Mouse (Mus musculus): ENCODE data around the gene Cdkl1. TPM values are rescaled to one million over a fixed set of nuclear protein-coding genes. Genes with fewer than 3 reads are reported as not detected.

Gene Cdkl1
- polyA plus RNA-seq, 1 experiment from 2014 or later = 3.8 TPM

GRCm38 (mm10) chr12:69759267-69759885 lies 31.7 kb downstream of the Cdkl1 start:
- Histone ChIP-seq H3K4me2 (peak overlapping the region; percentile 84), H3K4me1 (ENCODE audit: control insufficient read depth, insufficient read depth, low read length) (peaks cover 14% of the 10 kb centered on the region), H3K9me3 (replicated peaks; ENCODE audit: control insufficient read depth, low read length) (no peaks in the 10 kb centered on the region), H3K27me3 (ENCODE audit: control insufficient read depth, insufficient read depth, low read length) (no peaks in the 10 kb centered on the region), H3K9ac (ENCODE audit: low read depth, low read length) (peak overlapping the region; percentile 76; the same call in 1 of the 2 replicates), H3K27ac (ENCODE audit: low read depth, low read length) (peak overlapping the region; percentile 96), H3K4me3 (ENCODE audit: low read depth, low read length) (peak overlapping the region; percentile 38; the same call in 1 of the 2 replicates), H3K36me3 (ENCODE audit: control insufficient read depth, insufficient read depth, low read length) (no peaks in the 10 kb centered on the region)
- 12% methylated on average over 7 of the region's 7 CpGs for WGBS (ENCODE audit: insufficient replicate concordance)
- peak; percentile 72 for ATAC-seq (replicated peaks; ENCODE audit: insufficient number of reproducible peaks, low FRiP score, low TSS enrichment)

DNA sequence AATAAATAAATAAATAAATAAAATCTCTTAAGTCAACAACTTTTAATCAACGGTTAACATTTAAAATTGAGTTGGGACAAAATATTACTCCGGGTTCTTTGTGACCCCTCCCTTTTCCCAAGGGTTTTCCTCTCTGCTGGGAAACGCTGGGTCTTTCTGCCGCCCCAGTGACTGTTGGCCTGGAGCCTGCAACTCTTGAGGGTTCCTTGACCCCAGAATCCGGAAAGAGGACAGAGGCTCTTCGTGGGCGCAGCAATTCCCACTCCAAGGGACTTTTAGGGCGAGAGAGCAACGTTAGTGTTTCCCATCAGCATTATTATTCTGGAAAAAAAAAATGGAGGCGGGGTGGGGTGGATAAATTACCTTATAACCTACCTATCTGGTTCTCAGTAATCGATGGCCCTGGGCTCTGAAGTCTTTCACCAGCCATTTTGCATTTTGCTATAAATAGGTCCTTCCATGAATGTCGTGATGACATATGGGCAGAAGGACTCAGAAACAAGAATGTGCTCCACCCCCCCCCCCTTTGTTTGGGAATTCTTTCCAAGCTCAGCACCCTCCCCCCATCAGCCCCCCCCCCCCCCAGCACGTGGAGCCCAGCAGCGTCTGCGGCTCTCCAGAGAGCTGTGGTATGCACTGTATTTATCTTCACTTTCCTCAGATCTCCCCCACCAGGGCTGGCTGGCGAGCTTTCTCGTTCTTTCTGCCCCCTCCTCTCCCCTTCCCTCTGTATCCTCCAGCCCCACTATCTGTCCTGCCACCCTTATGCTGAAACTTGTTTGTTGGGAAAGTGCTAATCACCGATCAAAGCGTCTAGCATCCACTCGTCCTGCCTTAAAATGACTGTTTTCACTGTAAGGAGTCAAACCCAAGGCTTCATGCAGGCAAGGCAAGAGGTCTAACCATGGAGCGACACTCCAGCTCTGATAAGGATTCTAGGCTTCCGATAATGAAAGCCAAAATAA lies 32.6 kb downstream of the Cdkl1 start:
- Histone ChIP-seq H3K36me3 (ENCODE audit: control insufficient read depth, insufficient read depth, low read length) (no peaks in the 10 kb centered on the region), H3K9me3 (replicated peaks; ENCODE audit: control insufficient read depth, low read length) (no peaks in the 10 kb centered on the region), H3K9ac (ENCODE audit: low read depth, low read length) (peak overlapping the region; percentile 76), H3K4me1 (ENCODE audit: control insufficient read depth, insufficient read depth, low read length) (peaks cover 14% of the 10 kb centered on the region), H3K27me3 (ENCODE audit: control insufficient read depth, insufficient read depth, low read length) (no peaks in the 10 kb centered on the region), H3K4me3 (ENCODE audit: low read depth, low read length) (peak overlapping the region; percentile 38), H3K27ac (ENCODE audit: low read depth, low read length) (peak overlapping the region; percentile 96), H3K4me2 (peak overlapping the region; percentile 84)
- WGBS (ENCODE audit: insufficient replicate concordance) = 2% methylated on average over 22 of the region's 22 CpGs
- peak; percentile 54 for ATAC-seq (replicated peaks; ENCODE audit: insufficient number of reproducible peaks, low FRiP score, low TSS enrichment)

DNA sequence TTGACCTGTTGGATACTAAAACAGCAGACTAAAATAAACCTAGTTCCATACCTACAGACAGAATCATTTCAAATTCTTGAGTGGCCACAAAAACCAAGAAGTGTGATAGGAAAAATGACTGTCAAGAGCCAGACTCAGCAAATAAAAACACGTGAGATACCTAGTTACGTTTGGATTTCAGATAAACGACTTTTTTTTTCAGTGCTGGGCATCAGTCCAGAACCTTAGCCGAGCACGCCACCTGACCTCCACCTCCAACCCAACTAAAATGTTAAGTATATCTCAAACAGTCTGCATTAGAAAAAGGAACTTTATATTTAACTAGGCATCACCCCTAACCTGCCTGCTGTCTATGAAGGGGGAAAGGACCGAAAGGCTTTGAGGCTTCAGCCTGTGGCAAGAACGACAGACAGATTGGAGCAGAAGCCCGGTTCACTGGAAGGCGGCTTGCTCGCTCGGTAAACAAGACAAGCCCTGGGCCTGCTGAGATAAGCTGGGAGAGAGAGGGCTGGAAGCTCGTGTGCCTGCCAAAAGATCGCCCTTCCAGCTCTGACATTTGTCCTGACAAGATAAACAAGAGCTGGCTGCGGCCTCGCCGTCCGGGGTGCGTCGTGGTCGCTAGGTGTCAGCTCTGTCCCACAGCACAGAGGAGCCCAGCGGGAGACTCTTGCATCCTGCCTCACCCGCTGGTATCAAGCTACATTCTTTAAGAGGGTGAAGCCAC lies 33.5 kb downstream of the Cdkl1 start:
- peak overlapping the region; percentile 84 for H3K4me2 ChIP-seq
- H3K9ac ChIP-seq (ENCODE audit: low read depth, low read length) = peak overlapping the region; percentile 60
- no peaks in the 10 kb centered on the region for H3K36me3 ChIP-seq (ENCODE audit: control insufficient read depth, insufficient read depth, low read length)
- whole genome bisulfite sequencing (ENCODE audit: insufficient replicate concordance) = 2% methylated on average over 22 of the region's 22 CpGs
- peak overlapping the region; percentile 96 for H3K27ac ChIP-seq (ENCODE audit: low read depth, low read length)
- H3K9me3 ChIP-seq (replicated peaks; ENCODE audit: control insufficient read depth, low read length) = no peaks in the 10 kb centered on the region
- peak; percentile 88 for ATAC-seq (replicated peaks; ENCODE audit: insufficient number of reproducible peaks, low FRiP score, low TSS enrichment)
- H3K4me3 ChIP-seq (ENCODE audit: low read depth, low read length) = peak overlapping the region; percentile 38
- peaks cover 14% of the 10 kb centered on the region for H3K4me1 ChIP-seq (ENCODE audit: control insufficient read depth, insufficient read depth, low read length)
- no peaks in the 10 kb centered on the region for H3K27me3 ChIP-seq (ENCODE audit: control insufficient read depth, insufficient read depth, low read length)

- no peak overlapping the region for H3K4me3 ChIP-seq (ENCODE audit: low read depth, low read length)
- no peak overlapping the region for H3K9ac ChIP-seq (ENCODE audit: low read depth, low read length)
- H3K4me2 ChIP-seq = no peak overlapping the region
- no peak for ATAC-seq (replicated peaks; ENCODE audit: insufficient number of reproducible peaks, low FRiP score, low TSS enrichment)
- H3K27me3 ChIP-seq (ENCODE audit: control insufficient read depth, insufficient read depth, low read length) = no peaks in the 10 kb centered on the region
- H3K9me3 ChIP-seq (replicated peaks; ENCODE audit: control insufficient read depth, low read length) = no peaks in the 10 kb centered on the region
- peaks cover 23% of the 10 kb centered on the region for H3K4me1 ChIP-seq (ENCODE audit: control insufficient read depth, insufficient read depth, low read length)
- H3K36me3 ChIP-seq (ENCODE audit: control insufficient read depth, insufficient read depth, low read length) = no peaks in the 10 kb centered on the region
- 70% methylated on average over 5 of the region's 5 CpGs for WGBS (ENCODE audit: insufficient replicate concordance)
- H3K27ac ChIP-seq (ENCODE audit: low read depth, low read length) = no peak overlapping the region
Measured at GRCm38 (mm10) chr12:69756015-69756414, 35.1 kb downstream of the Cdkl1 start.

DNA sequence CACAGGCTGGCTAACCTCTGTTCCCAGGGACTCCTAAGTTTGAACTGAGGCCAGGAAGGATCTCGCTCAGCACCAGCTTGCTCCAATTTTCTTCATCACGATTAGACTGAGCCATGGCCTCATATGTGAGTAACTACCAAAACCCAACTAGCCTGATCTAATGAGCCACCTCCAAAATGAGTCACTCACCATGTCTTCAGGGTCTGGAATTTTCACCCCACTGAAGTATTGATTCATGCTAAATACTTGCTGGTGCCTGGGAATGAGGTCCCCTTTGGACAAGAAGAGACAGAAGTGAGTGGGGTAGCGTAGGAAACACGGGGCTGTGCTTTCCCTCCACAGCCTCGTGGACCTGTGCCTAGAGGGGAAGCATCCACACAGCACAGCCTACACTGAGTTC lies 37.1 kb downstream of the Cdkl1 start:
- Histone ChIP-seq H3K36me3 (ENCODE audit: control insufficient read depth, insufficient read depth, low read length) (no peaks in the 10 kb centered on the region), H3K4me3 (ENCODE audit: low read depth, low read length) (no peak overlapping the region), H3K9me3 (replicated peaks; ENCODE audit: control insufficient read depth, low read length) (no peaks in the 10 kb centered on the region), H3K27me3 (ENCODE audit: control insufficient read depth, insufficient read depth, low read length) (no peaks in the 10 kb centered on the region), H3K4me2 (no peak overlapping the region), H3K27ac (ENCODE audit: low read depth, low read length) (no peak overlapping the region), H3K4me1 (ENCODE audit: control insufficient read depth, insufficient read depth, low read length) (peaks cover 17% of the 10 kb centered on the region), H3K9ac (ENCODE audit: low read depth, low read length) (no peak overlapping the region)
- 76% methylated on average over 5 of the region's 5 CpGs for WGBS (ENCODE audit: insufficient replicate concordance)
- ATAC-seq (replicated peaks; ENCODE audit: insufficient number of reproducible peaks, low FRiP score, low TSS enrichment) = no peak

DNA sequence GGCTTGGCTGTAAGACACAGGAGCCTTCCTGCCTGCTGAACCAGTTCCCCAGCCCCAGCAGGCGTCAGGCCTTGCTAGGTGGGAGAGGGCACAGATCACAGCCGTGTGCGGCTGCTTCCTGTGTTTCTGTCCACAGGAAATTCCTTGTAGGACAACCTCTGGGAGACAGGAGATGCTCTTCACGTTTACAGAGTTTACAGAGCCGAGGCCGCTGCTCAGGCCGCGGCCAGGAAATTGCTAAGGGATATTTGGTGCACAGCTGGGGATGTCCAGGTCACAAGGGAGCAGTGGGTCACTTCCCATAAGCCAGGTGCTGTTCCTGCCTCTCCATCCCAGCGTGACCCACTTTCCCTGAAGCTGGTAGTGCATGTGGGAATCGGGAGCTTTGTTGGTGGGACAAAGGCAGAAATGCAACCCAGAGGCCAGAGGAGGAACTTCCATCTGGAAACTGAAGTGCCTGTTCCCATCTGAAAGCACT lies 39.2 kb downstream of the Cdkl1 start:
- Histone ChIP-seq H3K27me3 (ENCODE audit: control insufficient read depth, insufficient read depth, low read length) (no peaks in the 10 kb centered on the region), H3K4me1 (ENCODE audit: control insufficient read depth, insufficient read depth, low read length) (peaks cover 8% of the 10 kb centered on the region), H3K36me3 (ENCODE audit: control insufficient read depth, insufficient read depth, low read length) (no peaks in the 10 kb centered on the region), H3K27ac (ENCODE audit: low read depth, low read length) (0 out of 2 replicates have a peak overlapping the region, but pooled peaks have one; percentile 15), H3K4me3 (ENCODE audit: low read depth, low read length) (no peak overlapping the region), H3K4me2 (peak overlapping the region; percentile 19; the same call in 1 of the 2 replicates), H3K9ac (ENCODE audit: low read depth, low read length) (peak overlapping the region; percentile 28; the same call in 1 of the 2 replicates), H3K9me3 (replicated peaks; ENCODE audit: control insufficient read depth, low read length) (no peaks in the 10 kb centered on the region)
- 35% methylated on average over 10 of the region's 10 CpGs for WGBS (ENCODE audit: insufficient replicate concordance)
- no peak for ATAC-seq (replicated peaks; ENCODE audit: insufficient number of reproducible peaks, low FRiP score, low TSS enrichment)

GRCm38 (mm10) chr12:69744138-69744537 lies 46.9 kb downstream of the Cdkl1 start:
- no peaks in the 10 kb centered on the region for H3K36me3 ChIP-seq (ENCODE audit: control insufficient read depth, insufficient read depth, low read length)

DNA sequence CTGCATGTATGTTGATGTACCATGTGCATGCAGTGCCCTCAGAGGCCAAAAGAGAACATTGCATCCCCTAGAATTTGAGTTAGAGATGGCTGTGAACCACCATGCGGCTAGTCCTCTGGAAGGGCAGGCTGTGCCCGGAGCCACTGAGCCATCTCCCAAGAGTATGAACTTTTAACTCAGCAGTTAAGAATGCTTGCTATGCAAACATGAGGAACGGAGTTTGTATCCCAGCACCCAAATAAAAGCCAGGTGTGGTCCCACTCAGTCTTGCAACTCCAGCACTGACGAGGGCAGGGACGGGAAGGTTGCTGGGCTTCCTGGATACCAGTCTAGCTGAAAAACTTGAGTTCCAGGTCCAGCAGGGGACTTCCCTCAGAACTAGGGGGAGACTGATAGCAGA lies 49.1 kb downstream of the Cdkl1 start:
- H3K4me1 ChIP-seq (ENCODE audit: control insufficient read depth, insufficient read depth, low read length) = no peaks in the 10 kb centered on the region
- no peak for ATAC-seq (replicated peaks; ENCODE audit: insufficient number of reproducible peaks, low FRiP score, low TSS enrichment)
- no peaks in the 10 kb centered on the region for H3K36me3 ChIP-seq (ENCODE audit: control insufficient read depth, insufficient read depth, low read length)
- H3K27ac ChIP-seq (ENCODE audit: low read depth, low read length) = no peak overlapping the region
- H3K4me3 ChIP-seq (ENCODE audit: low read depth, low read length) = no peak overlapping the region
- H3K9ac ChIP-seq (ENCODE audit: low read depth, low read length) = no peak overlapping the region
- no peaks in the 10 kb centered on the region for H3K27me3 ChIP-seq (ENCODE audit: control insufficient read depth, insufficient read depth, low read length)
- no peak overlapping the region for H3K4me2 ChIP-seq
- WGBS (ENCODE audit: insufficient replicate concordance) = 75% methylated on average over 5 of the region's 5 CpGs
- H3K9me3 ChIP-seq (replicated peaks; ENCODE audit: control insufficient read depth, low read length) = no peaks in the 10 kb centered on the region

More at GRCm38 (mm10) chr12:69744138-69744537, 46.9 kb downstream of the Cdkl1 start:
- Histone ChIP-seq H3K27me3 (ENCODE audit: control insufficient read depth, insufficient read depth, low read length) (no peaks in the 10 kb centered on the region), H3K27ac (ENCODE audit: low read depth, low read length) (no peak overlapping the region), H3K9ac (ENCODE audit: low read depth, low read length) (no peak overlapping the region), H3K9me3 (replicated peaks; ENCODE audit: control insufficient read depth, low read length) (no peaks in the 10 kb centered on the region), H3K4me2 (no peak overlapping the region), H3K4me1 (ENCODE audit: control insufficient read depth, insufficient read depth, low read length) (no peaks in the 10 kb centered on the region), H3K4me3 (ENCODE audit: low read depth, low read length) (no peak overlapping the region)
- ATAC-seq (replicated peaks; ENCODE audit: insufficient number of reproducible peaks, low FRiP score, low TSS enrichment) = no peak
- WGBS (ENCODE audit: insufficient replicate concordance) = 58% methylated on average over 5 of the region's 5 CpGs

Measured in heart, embryonic 11.5 days (tissue).